14 mouse cellular contexts compared by ENCODE assay signal in the genomic region with DNA sequence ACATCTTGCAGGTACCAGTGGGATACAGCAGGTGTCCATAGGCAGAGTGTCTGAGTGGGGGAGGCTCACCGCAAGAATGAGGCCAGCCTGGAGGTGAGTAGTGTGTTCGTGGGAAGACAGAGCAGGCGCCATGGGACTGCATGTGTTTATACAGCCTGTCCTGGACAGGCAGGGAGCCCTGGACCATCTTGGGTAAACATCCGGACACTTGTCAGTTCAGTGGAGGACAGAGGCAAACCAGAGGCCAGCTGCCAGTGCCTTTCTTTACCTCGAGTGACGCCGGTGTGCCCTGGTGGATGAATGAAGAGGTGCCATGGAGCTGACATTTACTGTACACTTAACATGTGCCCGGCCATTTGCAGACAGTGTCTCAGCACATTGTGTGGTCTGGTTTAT. TPM values are rescaled to one million over a fixed set of nuclear protein-coding genes. Genes with fewer than 3 reads are reported as not detected.
DNase-seq lines count a peak whose midpoint lies in the region; ATAC-seq and TF ChIP-seq lines count a peak whose summit lies in the region.
"Had no signal": no experiment of that assay in that cellular context is flagged by ENCODE, and none has a peak within 500 bp of the region (broad histone marks: within the 10 kb centered on the region; RNA-seq: fewer than 3 reads in every experiment).

No protein-coding gene starts in this region.

- WGBS in heart, adult 2 months: 50% methylated on average over 8 of the region's 8 CpGs
- WGBS in liver, embryonic 13.5 days (ENCODE audit: insufficient replicate concordance): 61% methylated on average over 8 of the region's 8 CpGs
- WGBS in kidney, adult 2 months: 76% methylated on average over 8 of the region's 8 CpGs

- no peaks in the 10 kb centered on the region for H3K9me3 ChIP-seq in liver, embryonic 13.5 days (replicated peaks)
- H3K9me3 ChIP-seq: hindbrain, embryonic 13.5 days; midbrain, embryonic 12.5 days had no signal

- no peak for TF ChIP-seq EP300 in heart, adult 2 months (IDR thresholded peaks at IDR 0.05; ENCODE audit: insufficient read depth, low read depth, low read length)

- H3K36me3 ChIP-seq in heart, adult 2 months (ENCODE audit: control insufficient read depth, insufficient read depth, low read length): no peaks in the 10 kb centered on the region
- H3K36me3 ChIP-seq in liver, embryonic 13.5 days: peaks cover 3% of the 10 kb centered on the region; the same call in 1 of the 2 replicates
- H3K36me3 ChIP-seq in kidney, adult 2 months (ENCODE audit: control insufficient read depth, insufficient read depth, low read length): no peaks in the 10 kb centered on the region
- H3K36me3 ChIP-seq: hindbrain, embryonic 13.5 days; midbrain, embryonic 12.5 days had no signal

- H3K4me1 ChIP-seq in heart, adult 2 months (ENCODE audit: control insufficient read depth, insufficient read depth, low read length): peaks cover 9% of the 10 kb centered on the region
- peaks cover 35% of the 10 kb centered on the region for H3K4me1 ChIP-seq in liver, embryonic 13.5 days (replicated peaks)
- no peaks in the 10 kb centered on the region; the same call in 1 of the 2 replicates for H3K4me1 ChIP-seq in kidney, adult 2 months (ENCODE audit: control insufficient read depth, insufficient read depth, low read length)

- DNase-seq in heart, adult 2 months: peak in 1 of 2 experiments; percentile 47
- DNase-seq in heart, adult 8-10 months (ENCODE audit: low spot score): no peak
- DNase-seq in liver, embryonic 13.5 days: no peak
- peak; percentile 86 for DNase-seq in lung, postnatal 25 days (ENCODE audit: low spot score)
- no peak for DNase-seq in adrenal gland, postnatal 25 days
- no peak for DNase-seq in kidney, adult 2 months
- DNase-seq in kidney, adult 11 months: no peak
- DNase-seq: cerebellum, postnatal 36 days; gastrocnemius, postnatal 25 days; kidney, adult 8-10 months had no signal

- H3K4me2 ChIP-seq in liver, embryonic 13.5 days: peak overlapping the region; percentile 12; the same call in 1 of the 2 replicates
- H3K4me2 ChIP-seq: hindbrain, embryonic 13.5 days; midbrain, embryonic 12.5 days had no signal

- no peaks in the 10 kb centered on the region for H3K79me2 ChIP-seq in heart, adult 2 months (replicated peaks; ENCODE audit: control insufficient read depth, insufficient read depth, low read length)

- no peaks in the 10 kb centered on the region for H3K27me3 ChIP-seq in heart, adult 2 months (ENCODE audit: control insufficient read depth, insufficient read depth, low read length)
- H3K27me3 ChIP-seq in liver, embryonic 13.5 days: no peaks in the 10 kb centered on the region
- H3K27me3 ChIP-seq in kidney, adult 2 months (replicated peaks; ENCODE audit: control insufficient read depth, insufficient read depth, low read length): no peaks in the 10 kb centered on the region

- H3K9ac ChIP-seq in heart, adult 2 months (ENCODE audit: low read depth, low read length): no peak overlapping the region
- H3K9ac ChIP-seq in liver, embryonic 13.5 days: peak overlapping the region; percentile 13; the same call in 1 of the 2 replicates
- H3K9ac ChIP-seq: hindbrain, embryonic 13.5 days; midbrain, embryonic 12.5 days had no signal

- intact Hi-C loops in heart, adult 2 months (cut with DNase I): no loop called here

- peak overlapping the region; percentile 41; the same call in 1 of the 2 replicates for H3K27ac ChIP-seq in heart, adult 2 months
- no peak overlapping the region for H3K27ac ChIP-seq in liver, embryonic 13.5 days
- H3K27ac ChIP-seq in kidney, adult 2 months (ENCODE audit: insufficient read depth, low read depth, low read length): no peak overlapping the region
- H3K27ac ChIP-seq: hindbrain, embryonic 13.5 days; midbrain, embryonic 12.5 days had no signal

- no peak for TF ChIP-seq POLR2A in heart, adult 2 months (IDR thresholded peaks at IDR 0.05; ENCODE audit: insufficient read depth, low read depth, low read length)
- TF ChIP-seq POLR2A in kidney, adult 2 months (IDR thresholded peaks at IDR 0.05; ENCODE audit: low read depth, low read length): no peak

- H3K4me3 ChIP-seq in heart, adult 2 months: no peak overlapping the region
- H3K4me3 ChIP-seq in liver, embryonic 13.5 days (replicated peaks): no peak overlapping the region
- no peak overlapping the region for H3K4me3 ChIP-seq in kidney, adult 2 months (ENCODE audit: insufficient read depth, low read depth, low read length)
- H3K4me3 ChIP-seq: hindbrain, embryonic 13.5 days; midbrain, embryonic 12.5 days had no signal

- ATAC-seq in common myeloid progenitor, adult 5-6 weeks (replicated peaks; ENCODE audit: low read depth, poor library complexity, severe bottlenecking): peak; percentile 36
- ATAC-seq in liver, embryonic 13.5 days (ENCODE audit: low read depth): no peak
- ATAC-seq: forebrain, embryonic 14.5 days had no signal

- TF ChIP-seq CTCF in heart, adult 2 months (IDR thresholded peaks at IDR 0.05): no peak
- no peak for TF ChIP-seq CTCF in kidney, adult 2 months (conservative IDR thresholded peaks at IDR 0.05; ENCODE audit: insufficient read depth, insufficient read length, low read depth, low read length)

RNA-seq across cellular contexts. Expression of a gene that starts 26.0 kb away (rescaled TPM):
- total RNA-seq in heart, adult 2 months (2021): 100 to 1,000 TPM; 102 to 120 TPM
- polyA plus RNA-seq in heart, adult 2 months (2012; rRNA removed): 23.3 and 27.3 TPM in 2 replicates
- total RNA-seq in heart, adult 8-10 months (2022): 100 to 1,000 TPM; 101 to 124 (median 116) TPM
- 6.5 and 8.9 TPM in 2 replicates for total RNA-seq in common myeloid progenitor, adult 5-6 weeks (2017)
- polyA plus RNA-seq in liver, embryonic 13.5 days (2015; fragmentation: Nextera tagmentation; extraction: Ambion mirVana): 12.3 and 14.2 TPM in 2 replicates
- total RNA-seq in adrenal gland, postnatal 25 days (2021): 264 and 285 TPM in 2 replicates
- 30.7 and 33.7 TPM in 2 replicates for polyA plus RNA-seq in kidney, adult 2 months (2012; rRNA removed)

Comparison
In these comparisons a context has a peak if more than half of its experiments do, and no peak if none do; other contexts are left out.
1. RNA of a gene that starts 26.0 kb away (total RNA-seq): 264 to 285 TPM in adrenal gland, postnatal 25 days, 101 to 124 TPM in heart, adult 8-10 months and 102 to 120 TPM in heart, adult 2 months; 6.5 to 8.9 TPM in common myeloid progenitor, adult 5-6 weeks; every median in the first group is over 10 times any median in the second.